Mouse (Mus musculus) embryonic facial prominence, embryonic 10.5 days (tissue): ENCODE data around the gene Mgmt. TPM values are rescaled to one million over a fixed set of nuclear protein-coding genes. Genes with fewer than 3 reads are reported as not detected.

Experiments
- DNase-seq: peaks from one replicate; pipeline ENCODE4 v3.0.0-alpha.2; 2017; ENCODE audit warnings: low spot score
- H3K27ac ChIP-seq: fragments of 300-500 bp; sonication (generic); replicated peaks from 2 replicates; pipeline ENCODE4 v1.5.1; 2016; ENCODE audit warnings: mild to moderate bottlenecking
- H3K27me3 ChIP-seq: fragments of 300-500 bp; sonication (generic); replicated peaks from 2 replicates; pipeline ENCODE4 v1.6.1; 2016; ENCODE audit warnings: low read depth, mild to moderate bottlenecking; ENCODE audit not compliant: poor library complexity, severe bottlenecking
- H3K36me3 ChIP-seq: fragments of 300-500 bp; sonication (generic); replicated peaks from 2 replicates; pipeline ENCODE4 v1.6.1; 2016; ENCODE audit warnings: mild to moderate bottlenecking, moderate library complexity
- H3K4me1 ChIP-seq: fragments of 300-500 bp; sonication (generic); 2 replicates; pipeline ENCODE4 v1.6.1; 2016
- H3K4me3 ChIP-seq: fragments of 300-500 bp; sonication (generic); 2 replicates; pipeline ENCODE4 v1.5.1; 2016; ENCODE audit warnings: mild to moderate bottlenecking, moderate library complexity
- H3K9me3 ChIP-seq: fragments of 300-500 bp; sonication (generic); 2 replicates; pipeline ENCODE4 v1.6.1; 2016; ENCODE audit warnings: mild to moderate bottlenecking
- WGBS: fragments of 180-500 bp; shearing (Covaris S2); methylation state at CpG from one replicate; pipeline ENCODE4 v1.1.7; 2016; 5-methylcytosine and 5-hydroxymethylcytosine counted together
- polyA plus RNA-seq: library from polyadenylated mRNA; unstranded; fragments of >200 nt; fragmentation: Nextera tagmentation; extraction: Ambion mirVana; gene quantifications from 2 replicates; pipeline ENCODE4 v1.2.1, GENCODE M21; 2016

Gene Mgmt
- polyA plus RNA-seq, 1 experiment from 2014 or later: 5.8 TPM

DNA sequence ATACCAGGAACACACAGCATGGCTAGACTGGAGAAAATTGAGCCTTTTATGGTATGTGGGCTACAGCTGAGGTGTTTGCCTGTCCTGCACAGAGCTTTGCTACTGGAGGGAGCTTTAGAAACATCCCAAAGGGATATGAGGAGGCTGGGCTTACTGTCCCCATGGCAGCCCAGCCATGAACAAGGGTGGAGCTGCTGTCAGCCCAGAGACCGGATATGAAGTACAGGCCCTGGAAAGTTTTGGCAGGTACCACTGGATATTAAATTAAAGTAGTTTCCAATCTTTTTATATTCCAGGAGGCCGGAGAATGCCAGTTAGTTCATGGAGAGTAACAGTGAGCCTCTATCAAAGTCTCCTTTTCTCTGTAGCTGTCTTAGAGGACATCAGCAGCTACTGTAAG, 116.0 kb downstream of the Mgmt start:
- 88% methylated on average over 2 of the region's 2 CpGs for WGBS
- no peak overlapping the region for H3K27ac ChIP-seq
- H3K36me3 ChIP-seq: no peaks in the 10 kb centered on the region
- H3K9me3 ChIP-seq: no peaks in the 10 kb centered on the region
- no peaks in the 10 kb centered on the region; the same call in 1 of the 2 replicates for H3K27me3 ChIP-seq
- H3K4me3 ChIP-seq: no peak overlapping the region
- peaks cover 19% of the 10 kb centered on the region for H3K4me1 ChIP-seq
- DNase-seq: no peak

DNA sequence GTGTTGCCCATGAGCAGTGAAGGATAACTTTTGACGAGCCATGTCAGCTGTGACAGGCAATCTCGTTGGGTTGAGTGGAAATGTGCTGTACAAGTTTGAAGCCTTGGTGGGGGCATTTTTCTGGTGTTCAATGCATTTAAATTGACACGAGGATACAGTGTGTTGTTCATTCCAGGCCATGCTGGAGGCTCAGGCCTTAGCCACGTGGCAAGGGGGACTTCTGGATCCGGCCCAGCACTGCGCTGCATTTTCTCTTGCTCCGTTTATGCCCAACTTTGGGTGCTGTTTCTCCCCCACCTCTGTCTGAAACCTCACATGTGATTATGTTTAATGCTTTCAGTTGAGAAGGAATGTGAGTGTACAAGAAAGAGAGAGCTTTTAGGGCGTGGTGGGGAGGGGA, 118.3 kb downstream of the Mgmt start:
- WGBS: 70% methylated on average over 8 of the region's 8 CpGs
- no peaks in the 10 kb centered on the region; the same call in 1 of the 2 replicates for H3K27me3 ChIP-seq

DNA sequence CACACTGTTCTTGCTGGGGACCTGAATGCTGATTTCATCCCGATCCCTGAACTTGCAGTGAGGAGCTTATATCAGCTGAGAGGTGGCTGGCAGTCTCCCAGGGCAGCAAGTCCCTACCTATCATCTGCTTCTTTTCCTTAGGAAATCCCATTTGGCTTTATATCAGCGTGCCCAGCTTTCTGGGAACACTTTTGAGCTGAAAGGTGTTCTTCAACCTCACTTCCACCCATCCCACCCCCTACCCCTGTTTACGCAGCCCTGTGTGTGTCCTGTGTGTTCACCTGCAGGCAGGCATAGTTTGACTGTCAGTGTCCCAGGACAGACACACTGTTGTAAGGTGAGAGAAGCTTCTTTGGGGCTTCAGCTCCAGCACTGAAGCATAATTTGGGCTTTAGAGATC, 119.0 kb downstream of the Mgmt start:
- Histone ChIP-seq H3K9me3 (no peaks in the 10 kb centered on the region), H3K4me1 (peaks cover 17% of the 10 kb centered on the region), H3K36me3 (no peaks in the 10 kb centered on the region), H3K27ac (no peak overlapping the region), H3K27me3 (no peaks in the 10 kb centered on the region; the same call in 1 of the 2 replicates), H3K4me3 (no peak overlapping the region)
- WGBS: 55% methylated on average over 3 of the region's 3 CpGs
- DNase-seq: no peak

More for the DNA sequence above, 118.3 kb downstream of the Mgmt start:
- Histone ChIP-seq H3K4me3 (no peak overlapping the region), H3K9me3 (no peaks in the 10 kb centered on the region), H3K27ac (no peak overlapping the region), H3K36me3 (no peaks in the 10 kb centered on the region), H3K4me1 (peaks cover 17% of the 10 kb centered on the region)
- DNase-seq: no peak

DNA sequence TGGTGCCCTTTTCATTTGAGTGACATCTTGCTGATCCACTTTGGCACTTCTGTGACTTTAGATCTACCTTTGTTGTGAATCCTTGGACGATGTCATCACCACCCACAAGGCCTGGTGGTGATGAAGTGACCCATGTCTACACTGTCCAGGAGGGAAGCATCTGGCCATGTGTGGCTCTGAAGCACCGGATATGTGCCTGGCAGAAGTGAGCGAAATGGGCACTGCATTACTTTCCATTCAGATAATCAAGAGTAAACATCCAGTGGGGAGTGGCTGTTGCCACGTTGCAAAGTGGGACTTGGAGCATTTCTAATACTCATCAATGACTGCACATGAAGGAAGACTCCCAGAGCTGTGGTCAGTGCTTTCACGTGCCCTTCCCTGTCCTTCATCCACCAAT, 124.2 kb downstream of the Mgmt start:
- 0 out of 2 replicates have a peak, but pooled peaks cover 11% of the 10 kb centered on the region for H3K4me1 ChIP-seq
- 93% methylated on average over 5 of the region's 5 CpGs for WGBS
- no peak overlapping the region for H3K27ac ChIP-seq
- DNase-seq: no peak
- H3K36me3 ChIP-seq: no peaks in the 10 kb centered on the region
- H3K27me3 ChIP-seq: no peaks in the 10 kb centered on the region
- no peak overlapping the region for H3K4me3 ChIP-seq
- no peaks in the 10 kb centered on the region for H3K9me3 ChIP-seq

- H3K4me1 ChIP-seq: 0 out of 2 replicates have a peak, but pooled peaks cover 11% of the 10 kb centered on the region
- H3K9me3 ChIP-seq: no peaks in the 10 kb centered on the region
- no peak overlapping the region for H3K4me3 ChIP-seq
- H3K27me3 ChIP-seq: no peaks in the 10 kb centered on the region
- WGBS: 84% methylated on average over 6 of the region's 6 CpGs
- H3K27ac ChIP-seq: no peak overlapping the region
- no peaks in the 10 kb centered on the region for H3K36me3 ChIP-seq
- no peak for DNase-seq
Measured at GRCm38 (mm10) chr7:137020195-137020594, 125.8 kb downstream of the Mgmt start.

- no peak overlapping the region for H3K4me3 ChIP-seq
- DNase-seq: no peak
- H3K9me3 ChIP-seq: 0 out of 2 replicates have a peak, but pooled peaks cover 5% of the 10 kb centered on the region
- H3K4me1 ChIP-seq: no peaks in the 10 kb centered on the region
- H3K36me3 ChIP-seq: no peaks in the 10 kb centered on the region
- no peaks in the 10 kb centered on the region for H3K27me3 ChIP-seq
- 85% methylated on average over 4 of the region's 4 CpGs for WGBS
- no peak overlapping the region for H3K27ac ChIP-seq
Measured at GRCm38 (mm10) chr7:137030789-137031188, 136.4 kb downstream of the Mgmt start.

DNA sequence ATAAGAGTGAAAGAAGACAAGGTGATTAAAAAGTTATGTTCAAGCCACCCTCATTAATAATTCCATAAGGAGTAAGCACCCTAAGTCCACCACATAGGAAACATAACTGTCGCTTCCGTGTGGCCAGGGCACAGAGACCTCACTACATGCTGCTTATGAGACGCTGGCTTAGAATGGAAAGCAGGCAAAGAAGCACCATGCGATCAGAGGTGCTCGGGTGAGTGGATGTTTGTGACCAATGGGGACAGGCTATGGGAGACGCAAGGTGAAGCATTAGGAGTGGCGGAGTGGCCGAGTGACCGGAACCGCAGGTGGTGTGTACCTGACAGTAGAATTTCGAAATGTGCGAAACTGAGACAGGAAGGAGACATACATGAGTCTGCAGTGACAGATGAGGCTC, 138.8 kb downstream of the Mgmt start:
- no peaks in the 10 kb centered on the region for H3K27me3 ChIP-seq
- no peak overlapping the region for H3K27ac ChIP-seq
- H3K9me3 ChIP-seq: 0 out of 2 replicates have a peak, but pooled peaks cover 5% of the 10 kb centered on the region
- H3K4me3 ChIP-seq: no peak overlapping the region
- no peak for DNase-seq
- WGBS: 94% methylated on average over 12 of the region's 12 CpGs
- H3K36me3 ChIP-seq: no peaks in the 10 kb centered on the region
- H3K4me1 ChIP-seq: peaks cover 9% of the 10 kb centered on the region

DNA sequence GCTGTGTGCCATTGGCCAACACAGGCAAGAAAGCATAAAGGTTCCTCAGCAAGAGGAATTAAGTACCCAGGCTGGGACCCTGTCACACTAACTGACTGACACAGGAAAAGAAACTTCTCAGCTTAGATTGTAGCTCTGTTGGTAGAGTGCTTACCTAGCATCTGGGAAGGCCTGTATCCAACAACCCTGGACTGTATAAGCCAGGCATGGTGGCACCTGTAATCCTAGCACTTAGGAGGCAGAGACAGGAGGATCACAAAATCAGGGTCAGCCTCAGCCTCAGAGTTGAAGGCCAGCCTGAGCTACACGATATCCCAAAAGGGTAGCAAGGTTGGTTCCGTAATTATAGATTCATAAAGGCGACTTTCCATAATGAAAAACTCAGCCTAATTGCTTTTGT, 140.6 kb downstream of the Mgmt start:
- Histone ChIP-seq H3K36me3 (no peaks in the 10 kb centered on the region), H3K27ac (no peak overlapping the region)
- 87% methylated on average over 3 of the region's 3 CpGs for WGBS

DNA sequence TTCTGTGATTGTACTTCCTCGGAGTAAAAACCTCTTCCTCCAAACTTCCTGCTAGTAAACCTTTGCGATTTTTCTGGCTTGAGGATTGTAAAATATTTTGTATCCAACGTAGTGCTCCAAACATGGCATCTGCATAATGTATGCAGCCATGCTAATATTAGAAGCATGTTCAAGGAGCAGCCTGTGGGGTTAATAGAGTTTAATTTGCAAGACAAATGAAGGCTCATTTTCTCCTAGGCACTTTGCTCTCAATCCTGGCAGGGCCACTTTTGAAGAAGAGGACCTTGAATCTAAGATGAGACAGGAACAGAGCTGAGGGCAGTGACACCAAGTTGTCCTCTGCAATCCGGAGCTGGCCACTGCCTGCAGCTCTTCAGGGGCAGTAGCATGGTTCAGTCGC, 141.5 kb downstream of the Mgmt start:
- no peak overlapping the region for H3K4me3 ChIP-seq
- H3K36me3 ChIP-seq: no peaks in the 10 kb centered on the region
- H3K27ac ChIP-seq: no peak overlapping the region
- no peak for DNase-seq
- peaks cover 27% of the 10 kb centered on the region for H3K4me1 ChIP-seq
- no peaks in the 10 kb centered on the region for H3K9me3 ChIP-seq
- WGBS: 70% methylated on average over 5 of the region's 5 CpGs
- no peaks in the 10 kb centered on the region for H3K27me3 ChIP-seq

More for the DNA sequence above, 140.6 kb downstream of the Mgmt start:
- Histone ChIP-seq H3K9me3 (0 out of 2 replicates have a peak, but pooled peaks cover 5% of the 10 kb centered on the region), H3K4me1 (peaks cover 18% of the 10 kb centered on the region), H3K4me3 (no peak overlapping the region), H3K27me3 (no peaks in the 10 kb centered on the region)
- DNase-seq: no peak

- H3K4me1 ChIP-seq: peaks cover 30% of the 10 kb centered on the region
- H3K27ac ChIP-seq: no peak overlapping the region
- H3K36me3 ChIP-seq: no peaks in the 10 kb centered on the region
- H3K9me3 ChIP-seq: no peaks in the 10 kb centered on the region
- no peaks in the 10 kb centered on the region for H3K27me3 ChIP-seq
- WGBS: 84% methylated on average over 4 of the region's 4 CpGs
- no peak overlapping the region for H3K4me3 ChIP-seq
- no peak for DNase-seq
Measured at GRCm38 (mm10) chr7:137037471-137037870, 143.1 kb downstream of the Mgmt start.

- H3K27me3 ChIP-seq: no peaks in the 10 kb centered on the region
- H3K27ac ChIP-seq: no peak overlapping the region
- H3K4me1 ChIP-seq: peaks cover 30% of the 10 kb centered on the region
- H3K9me3 ChIP-seq: no peaks in the 10 kb centered on the region
- no peaks in the 10 kb centered on the region for H3K36me3 ChIP-seq
- H3K4me3 ChIP-seq: no peak overlapping the region
- 64% methylated on average over 5 of the region's 5 CpGs for WGBS
- no peak for DNase-seq
Measured at GRCm38 (mm10) chr7:137037872-137038271, 143.5 kb downstream of the Mgmt start.

DNA sequence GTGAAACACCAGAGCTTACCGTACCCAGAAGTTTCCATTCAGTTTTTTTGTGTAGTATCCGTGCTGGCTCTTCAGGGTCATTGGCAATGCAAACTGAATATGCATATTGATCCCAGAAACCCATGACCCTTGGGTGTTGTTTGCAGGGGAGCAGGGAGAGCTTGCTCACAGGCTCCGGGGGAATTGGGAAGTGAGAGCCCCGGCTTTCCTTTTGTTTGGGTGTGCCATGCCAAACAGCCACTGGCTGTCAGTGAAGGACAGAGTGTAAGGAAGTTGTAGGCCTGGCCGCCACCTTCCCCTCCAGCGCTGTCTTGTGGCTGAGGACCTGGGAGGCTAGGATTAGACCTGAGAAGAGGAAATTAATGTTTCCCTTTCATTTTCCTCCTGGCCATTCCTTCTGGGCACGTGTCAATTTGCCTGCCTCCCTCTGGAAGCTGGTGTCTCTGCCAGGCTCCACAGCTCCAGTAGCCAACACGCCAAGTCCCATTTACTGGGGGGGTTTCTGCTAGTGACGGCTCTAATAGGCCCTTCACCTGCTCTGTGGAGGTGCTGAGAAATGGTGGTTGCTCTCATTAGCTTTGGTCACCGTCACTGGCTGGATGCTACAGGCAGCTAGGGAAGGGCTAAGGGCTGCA, 144.0 kb downstream of the Mgmt start:
- no peaks in the 10 kb centered on the region for H3K9me3 ChIP-seq
- peaks cover 30% of the 10 kb centered on the region for H3K4me1 ChIP-seq
- no peaks in the 10 kb centered on the region for H3K27me3 ChIP-seq
- WGBS: 71% methylated on average over 10 of the region's 10 CpGs
- no peak for DNase-seq
- H3K27ac ChIP-seq: no peak overlapping the region
- no peak overlapping the region for H3K4me3 ChIP-seq
- H3K36me3 ChIP-seq: no peaks in the 10 kb centered on the region

GRCm38 (mm10) chr7:137038946-137039320, 144.5 kb downstream of the Mgmt start:
- 65% methylated on average over 7 of the region's 7 CpGs for WGBS
- Histone ChIP-seq H3K4me3 (no peak overlapping the region), H3K9me3 (no peaks in the 10 kb centered on the region), H3K36me3 (no peaks in the 10 kb centered on the region), H3K4me1 (peaks cover 30% of the 10 kb centered on the region), H3K27ac (no peak overlapping the region), H3K27me3 (no peaks in the 10 kb centered on the region)
- DNase-seq: no peak
